Mouse (Mus musculus) T-helper 2 cell (primary cell): ENCODE data around the gene Robo2.
"Not testable (repeated sequence)": the region's sequence is repeated elsewhere in the genome, so short reads cannot be mapped to it uniquely, and the experiment has no call there.

Experiments used
- in situ Hi-C: fragments of 300-600 bp; cut with MboI, MseI; formaldehyde crosslinking; loops from one replicate; pipeline ENCODE4 v1.15.1; 2025; ENCODE audit warnings: high pct_unique_total_duplicates

Robo2 gene

DNA sequence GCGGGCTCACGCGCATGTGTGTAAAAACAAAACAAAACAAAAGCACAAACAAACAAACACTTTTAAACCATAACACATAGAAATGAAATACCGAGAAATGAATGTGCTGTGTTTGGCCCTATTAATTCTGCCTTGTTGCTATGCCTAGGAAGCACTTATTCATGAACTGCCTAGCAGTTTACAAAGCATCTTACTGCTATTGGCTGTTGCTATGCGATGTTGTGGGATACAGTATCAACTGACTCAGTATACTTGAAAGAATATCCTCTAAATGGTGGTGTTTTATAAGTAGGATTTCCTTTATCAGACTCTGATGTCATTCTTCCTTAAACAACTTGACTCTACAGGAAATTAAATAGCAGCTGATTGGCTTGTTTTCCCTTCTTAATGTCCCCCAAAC is 339.0 kb downstream of the Robo2 start:
- in situ Hi-C loops: no loop called here

DNA sequence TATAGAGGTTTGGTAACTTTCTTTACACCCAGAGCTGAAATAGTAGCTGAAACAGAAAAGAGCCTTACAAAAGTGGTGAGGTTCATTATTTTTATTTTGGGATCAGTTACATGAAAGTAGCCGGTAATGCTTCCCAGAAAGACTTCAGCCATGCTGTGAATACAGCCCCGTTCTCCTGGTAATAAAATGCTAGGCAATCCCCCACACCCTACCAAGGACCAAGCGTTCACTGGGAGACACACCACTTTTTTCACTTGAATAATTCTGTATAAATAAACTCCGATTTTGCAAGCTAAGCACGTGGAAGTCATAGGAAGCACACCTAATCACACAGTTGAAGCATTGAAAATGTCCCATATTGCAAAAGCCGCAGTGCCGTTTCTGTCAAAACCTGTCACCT is 341.0 kb downstream of the Robo2 start:
- in situ Hi-C loops: no loop called here

DNA sequence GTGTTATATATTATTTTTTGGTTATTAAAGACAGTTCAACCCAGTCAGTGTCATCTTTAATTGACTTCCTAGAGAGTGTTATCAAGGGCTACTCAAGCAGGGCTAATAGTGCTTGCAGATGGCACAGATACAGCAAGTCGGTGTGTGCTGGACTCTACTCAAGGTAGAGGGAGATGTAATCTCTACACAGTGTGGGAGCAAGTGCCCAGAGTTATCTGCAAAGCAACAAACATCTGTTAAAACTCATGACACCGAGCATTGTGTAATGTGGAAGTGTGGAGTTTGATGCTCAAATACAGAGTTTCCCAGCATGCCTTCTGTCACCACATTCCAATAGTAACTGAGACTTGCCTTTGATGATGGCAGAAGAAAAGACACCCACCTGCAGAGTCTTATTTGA is 345.7 kb downstream of the Robo2 start:
- in situ Hi-C loops: no loop called here

DNA sequence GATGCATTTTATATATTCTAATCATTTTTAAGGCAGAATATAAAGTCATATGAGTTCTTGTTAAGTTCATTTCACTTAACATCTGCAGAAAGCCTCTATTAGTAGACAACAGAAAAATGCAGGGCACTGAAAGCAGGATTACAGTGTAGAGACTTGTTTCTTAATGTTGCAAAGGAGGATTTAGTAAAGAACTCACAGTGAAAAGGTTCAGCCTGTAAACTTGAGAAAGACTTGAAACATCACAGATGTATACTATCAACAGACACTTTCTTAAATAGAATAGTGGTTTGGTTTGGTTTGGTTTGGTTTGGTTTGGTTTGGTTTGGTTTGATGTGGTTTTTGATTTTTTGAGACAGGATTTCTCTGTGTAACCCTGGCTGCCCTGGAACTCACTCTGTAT is 349.7 kb downstream of the Robo2 start:
- in situ Hi-C loops: no loop called here

DNA sequence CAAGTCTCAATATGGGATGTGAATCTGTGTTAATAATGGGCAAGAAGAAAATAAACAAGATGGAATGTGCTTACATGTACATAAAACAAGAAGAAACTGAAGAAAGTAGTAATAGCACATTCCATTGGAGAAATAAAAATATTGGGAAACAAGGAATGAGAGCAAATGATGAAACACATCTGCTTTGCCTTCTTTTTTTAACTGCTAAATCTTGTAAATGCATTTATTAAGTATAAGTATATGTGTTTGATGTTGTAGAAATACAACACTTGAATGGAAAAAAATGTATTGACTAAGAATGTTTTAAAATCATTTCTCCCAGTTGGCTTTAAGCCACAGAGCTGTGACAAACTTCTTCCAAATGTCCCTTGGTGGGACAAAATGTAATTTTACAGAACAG is 350.1 kb downstream of the Robo2 start:
- in situ Hi-C loops: no loop called here

DNA sequence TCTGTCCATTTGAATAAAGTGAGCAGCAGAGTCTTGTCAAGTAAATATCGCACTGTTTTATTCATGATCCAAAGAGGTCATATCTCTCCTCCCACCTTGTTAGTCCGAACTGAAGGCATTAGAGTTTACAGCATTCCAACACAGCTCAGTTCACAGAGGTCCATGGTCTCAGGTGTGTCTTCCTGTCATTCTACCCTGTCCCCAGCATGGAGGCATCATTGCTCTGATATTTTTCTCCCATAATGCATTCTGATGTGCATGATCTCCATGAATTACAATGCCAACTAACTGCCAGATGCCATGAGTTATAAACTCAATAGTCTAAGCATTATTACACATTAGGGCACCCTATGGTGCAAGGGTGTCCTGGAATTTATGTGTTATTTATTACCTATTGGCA is 354.7 kb downstream of the Robo2 start:
- in situ Hi-C loops: no loop called here

DNA sequence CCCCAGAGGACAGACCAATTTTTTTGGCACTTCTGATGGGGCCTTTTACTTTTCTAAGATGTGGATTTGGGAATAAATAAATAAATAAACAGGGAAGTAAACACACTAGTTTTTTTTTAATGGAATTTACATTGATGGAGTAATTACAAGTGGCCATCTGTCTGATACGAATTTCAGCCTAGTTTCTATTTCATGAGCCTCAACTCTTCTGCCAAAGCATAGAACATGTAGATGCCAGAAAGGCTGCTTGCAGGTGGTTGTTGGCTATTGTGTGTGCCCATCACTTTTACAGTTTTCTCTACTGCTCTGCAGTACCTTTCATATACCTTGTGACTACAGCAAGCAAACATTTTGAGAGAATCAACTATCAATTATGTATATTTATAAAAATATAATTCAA is 355.4 kb downstream of the Robo2 start:
- in situ Hi-C loops: no loop called here

DNA sequence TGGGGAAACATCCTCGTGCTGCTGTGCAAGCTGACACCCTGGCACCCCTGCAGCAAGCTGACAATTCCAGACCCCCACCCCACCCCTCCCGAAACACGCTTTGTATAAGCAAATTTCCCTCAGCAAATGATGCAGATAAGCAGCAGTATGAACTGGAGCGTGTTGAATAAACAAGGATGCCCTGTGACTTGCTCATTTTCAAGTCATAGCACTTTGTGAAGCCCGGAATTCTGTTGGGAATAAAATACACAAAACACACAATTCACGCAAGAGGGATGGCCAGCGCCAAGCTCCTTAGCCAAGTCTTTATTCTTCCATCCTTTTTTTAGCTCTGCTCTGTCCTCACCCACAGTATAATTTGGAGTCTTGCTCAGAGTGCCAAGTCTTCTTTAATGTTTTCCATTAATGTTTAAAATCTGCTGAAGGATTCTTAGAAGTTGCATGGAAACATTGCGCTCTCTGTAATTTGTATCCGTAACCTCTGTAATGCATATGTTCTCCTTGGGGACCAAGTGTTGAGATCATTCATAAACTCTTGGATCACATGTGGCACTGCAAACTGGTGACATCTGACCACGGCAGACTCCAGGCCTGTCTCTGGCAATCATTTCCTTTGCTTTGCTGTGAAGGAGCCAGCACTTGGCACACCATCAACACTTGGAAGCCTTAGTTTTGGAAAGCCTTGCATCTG is 356.4 kb downstream of the Robo2 start:
- in situ Hi-C loops: no loop called here

DNA sequence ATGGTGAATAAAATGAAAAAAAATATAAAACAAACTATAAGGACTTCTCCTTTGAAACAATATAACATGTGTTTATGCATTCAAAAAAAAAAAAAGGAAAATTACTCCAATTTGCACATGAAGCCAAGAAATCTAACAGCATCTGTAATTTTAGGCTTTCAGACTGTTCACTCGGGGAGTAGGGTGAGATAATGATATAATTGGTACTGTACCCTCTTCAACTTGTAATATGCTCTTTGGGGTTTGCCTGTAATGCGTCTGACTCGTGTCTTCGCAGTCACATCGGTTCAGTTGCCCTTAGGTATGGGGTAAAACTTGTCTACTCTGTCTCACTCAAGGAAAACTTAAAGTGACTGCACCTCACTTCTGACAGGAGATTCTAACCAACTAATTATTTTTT is 362.2 kb downstream of the Robo2 start:
- in situ Hi-C loops: no loop called here

DNA sequence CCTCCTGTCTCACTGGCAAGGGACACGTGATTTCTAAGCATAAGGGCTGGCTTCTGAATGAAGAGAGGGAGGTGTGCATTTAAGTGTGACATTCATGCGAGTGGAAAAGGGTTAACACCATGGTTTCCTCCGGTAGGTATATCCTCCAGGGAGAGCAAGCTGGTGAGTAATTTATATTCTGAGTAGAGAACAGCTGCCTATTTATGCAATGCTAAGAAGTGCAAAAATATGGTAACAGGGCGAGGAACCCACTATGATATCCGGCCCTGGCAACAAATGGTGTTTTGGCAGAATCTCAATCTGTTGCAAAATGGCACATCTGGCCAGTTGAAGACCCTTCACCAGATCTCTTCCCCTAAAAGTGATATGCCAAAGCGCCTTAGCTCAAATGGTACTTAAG is 362.6 kb downstream of the Robo2 start:
- in situ Hi-C loops: no loop called here

DNA sequence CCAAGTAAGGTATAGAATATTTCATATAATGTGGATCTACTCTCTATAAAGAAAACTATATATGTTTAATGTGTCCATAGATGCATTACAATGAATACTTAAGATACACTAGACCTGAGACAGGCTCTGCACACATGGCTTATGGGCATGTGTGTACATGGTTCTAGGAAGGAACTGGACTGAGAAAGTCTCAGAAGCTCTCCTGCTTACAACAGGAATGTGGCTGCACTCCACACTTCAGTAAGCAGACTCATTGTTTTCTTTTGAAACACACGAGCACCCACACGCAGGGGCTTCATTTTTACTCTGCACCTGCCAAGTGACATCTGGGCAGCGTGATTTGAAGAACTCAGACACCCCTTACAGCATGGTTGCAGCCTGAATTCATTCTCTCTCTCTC is 364.4 kb downstream of the Robo2 start:
- in situ Hi-C loops: no loop called here

DNA sequence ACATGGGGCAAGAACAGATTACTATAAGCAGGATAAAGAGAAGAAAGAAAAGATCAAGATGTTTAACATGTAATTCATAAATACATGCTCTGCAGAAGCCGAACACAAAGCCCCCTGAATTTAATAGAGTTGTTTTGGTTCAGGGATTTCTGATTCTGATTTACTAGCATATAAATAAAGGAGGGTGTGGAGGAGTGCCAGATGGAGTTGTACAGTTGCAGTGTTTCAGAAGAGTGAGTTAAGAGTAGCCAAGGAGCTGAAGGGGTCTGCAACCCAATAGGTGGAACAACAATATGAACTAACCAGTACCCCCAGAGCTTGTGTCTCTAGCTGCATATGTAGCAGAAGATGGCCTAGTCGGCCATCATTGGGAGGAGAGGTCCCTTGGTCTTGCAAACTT is 370.8 kb downstream of the Robo2 start:
- in situ Hi-C loops: not testable (repeated sequence)

DNA sequence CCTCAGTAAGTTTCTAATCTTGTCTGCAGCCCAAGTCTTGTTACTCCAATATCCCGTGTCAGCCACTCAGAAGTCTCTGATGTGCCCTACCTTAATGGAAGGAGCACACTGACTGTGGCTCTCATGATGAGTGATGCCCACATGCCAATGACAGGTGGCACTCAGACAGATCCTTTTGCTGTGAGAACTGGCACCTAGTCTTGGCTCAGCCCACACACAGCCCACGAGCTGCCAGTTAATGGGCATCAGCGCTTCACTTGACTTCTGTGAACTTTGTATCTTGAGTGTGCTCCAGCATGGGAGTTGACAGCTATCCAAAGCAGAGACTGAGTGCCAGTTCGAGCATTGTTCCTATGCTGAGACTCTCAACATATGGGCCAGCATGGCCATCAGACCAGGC is 383.8 kb downstream of the Robo2 start:
- in situ Hi-C loops: no loop called here

DNA sequence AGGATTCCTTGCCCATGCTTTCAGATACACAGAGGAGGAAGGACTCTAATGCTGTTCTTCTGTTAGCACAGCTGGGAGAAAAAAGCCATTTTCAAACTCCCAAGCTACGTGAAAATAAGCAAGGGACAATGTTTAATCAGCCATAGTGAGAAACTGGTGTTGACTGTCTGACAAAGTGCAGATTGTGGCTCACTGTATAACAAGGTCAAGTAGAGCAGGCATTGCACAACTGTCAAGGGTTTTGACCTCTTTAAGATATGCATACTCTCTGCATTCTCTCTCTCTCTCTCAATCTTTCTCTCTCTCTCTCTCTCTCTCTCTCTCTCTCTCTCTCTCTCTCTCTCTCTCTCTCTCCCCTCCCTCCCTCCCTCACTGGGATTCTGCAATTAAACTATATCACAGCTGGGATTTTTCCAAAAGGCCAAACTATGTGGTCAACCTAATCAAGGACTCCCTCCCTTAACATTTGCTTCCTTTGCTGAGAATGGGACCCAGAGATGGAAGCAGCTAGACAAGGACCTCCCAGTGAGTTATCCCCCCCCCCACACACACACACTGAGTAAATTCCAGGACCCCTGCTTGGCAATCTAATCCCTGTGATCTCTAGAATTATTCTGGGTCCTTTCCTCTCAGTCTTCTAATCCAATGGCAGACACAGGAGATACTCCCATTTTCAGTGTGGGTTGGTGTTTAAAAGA is 389.2 kb downstream of the Robo2 start:
- in situ Hi-C loops: no loop called here

DNA sequence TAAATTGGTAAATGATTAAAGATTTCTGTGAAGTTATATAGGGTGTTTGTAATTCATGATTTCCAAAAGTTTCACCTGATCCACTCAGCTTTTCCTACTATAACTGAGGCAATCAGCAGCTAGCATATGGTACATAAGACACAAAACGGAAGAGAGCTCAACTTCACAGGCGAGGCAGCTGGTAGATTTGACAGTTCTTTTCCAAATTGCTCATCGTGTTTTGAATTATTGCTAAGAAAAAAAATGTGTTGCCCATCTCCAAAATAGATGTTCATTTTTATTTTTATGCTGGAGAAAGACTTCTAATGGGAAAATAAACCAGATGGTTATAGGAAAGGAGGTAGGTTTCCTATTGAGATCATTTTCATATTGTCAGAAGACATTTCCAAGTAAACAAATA is 405.9 kb downstream of the Robo2 start:
- in situ Hi-C loops: no loop called here

DNA sequence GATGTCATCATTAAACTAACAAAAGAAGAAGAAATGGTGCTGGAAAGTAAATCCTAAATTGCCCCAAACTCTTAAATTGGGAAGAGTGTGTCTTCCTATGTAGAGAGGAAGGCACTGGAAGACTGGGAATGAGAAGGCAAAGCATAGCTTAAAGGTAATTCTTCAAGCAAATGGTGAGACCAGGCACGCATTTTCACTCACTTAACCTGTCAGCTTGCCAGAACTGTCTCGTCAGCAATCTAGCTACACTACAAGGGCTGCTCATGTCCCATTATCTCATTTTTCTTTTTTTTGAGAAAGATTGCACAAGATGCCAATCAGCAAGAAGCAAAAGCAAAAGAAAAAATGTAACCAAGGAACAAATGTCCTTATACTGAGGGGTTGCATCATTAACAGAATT is 410.3 kb downstream of the Robo2 start:
- in situ Hi-C loops: no loop called here

DNA sequence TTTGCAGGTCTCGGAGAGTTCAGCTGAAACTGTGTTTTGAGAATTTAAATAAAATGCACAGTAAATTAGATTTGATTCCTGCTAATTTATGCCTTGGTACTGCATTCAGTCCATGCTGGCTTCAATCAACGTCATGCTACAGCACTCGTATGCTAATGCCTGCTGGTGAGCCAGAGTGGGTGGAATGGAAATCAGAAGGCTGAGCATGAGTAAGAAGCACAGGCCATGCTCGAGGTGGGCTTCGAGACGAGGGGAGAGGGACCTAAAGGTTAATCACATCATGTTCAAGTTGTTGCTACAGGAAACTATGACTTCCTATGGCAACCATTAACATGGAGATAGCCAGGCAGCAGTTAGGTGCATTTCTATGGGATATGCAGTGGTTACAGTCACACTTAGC is 420.4 kb downstream of the Robo2 start:
- in situ Hi-C loops: no loop called here

DNA sequence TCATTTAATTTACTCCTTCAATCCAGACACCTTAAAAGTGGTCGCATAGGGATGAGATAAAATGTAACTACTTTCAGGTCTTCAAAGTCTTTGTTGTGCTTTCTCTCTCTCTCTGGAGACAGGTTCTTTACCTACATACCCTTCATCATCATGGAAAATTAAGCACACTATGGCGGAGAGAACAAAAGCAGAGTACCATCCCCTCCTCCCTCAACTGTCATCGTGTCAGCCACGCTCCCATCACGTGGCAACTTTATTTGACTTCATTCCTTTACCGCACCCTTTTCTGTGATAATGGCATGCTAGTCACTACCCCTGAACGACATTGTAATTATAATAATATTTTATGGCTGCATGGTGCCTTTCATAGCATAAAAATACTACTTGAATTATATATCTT is 442.1 kb downstream of the Robo2 start:
- in situ Hi-C loops: no loop called here

DNA sequence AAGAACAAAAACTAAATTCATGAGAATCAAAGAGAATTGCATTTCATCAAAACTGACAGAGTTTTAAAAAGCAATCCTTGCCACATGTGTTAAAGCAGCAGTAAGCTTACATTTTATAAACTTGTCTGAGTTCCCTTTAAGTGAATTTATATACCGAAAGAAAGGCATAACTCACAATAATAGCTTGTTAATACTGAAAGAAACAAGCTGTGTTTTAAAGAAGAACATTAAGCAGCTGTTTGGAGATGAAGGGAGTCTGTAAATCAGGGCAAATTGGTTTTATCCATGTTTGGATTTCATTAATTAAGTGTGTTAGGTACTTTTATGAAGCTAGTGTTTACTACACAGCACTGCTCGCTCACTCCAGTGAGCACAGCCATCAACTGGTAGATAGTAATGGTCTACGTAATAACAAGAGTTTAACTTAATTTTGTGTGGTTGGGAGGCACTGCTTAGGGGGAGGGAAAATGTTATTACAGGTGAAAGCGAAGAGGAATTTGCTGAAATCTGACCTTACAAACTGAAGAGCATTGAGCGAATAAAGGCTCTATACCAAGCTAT is 447.2 kb downstream of the Robo2 start:
- in situ Hi-C loops: no loop called here

DNA sequence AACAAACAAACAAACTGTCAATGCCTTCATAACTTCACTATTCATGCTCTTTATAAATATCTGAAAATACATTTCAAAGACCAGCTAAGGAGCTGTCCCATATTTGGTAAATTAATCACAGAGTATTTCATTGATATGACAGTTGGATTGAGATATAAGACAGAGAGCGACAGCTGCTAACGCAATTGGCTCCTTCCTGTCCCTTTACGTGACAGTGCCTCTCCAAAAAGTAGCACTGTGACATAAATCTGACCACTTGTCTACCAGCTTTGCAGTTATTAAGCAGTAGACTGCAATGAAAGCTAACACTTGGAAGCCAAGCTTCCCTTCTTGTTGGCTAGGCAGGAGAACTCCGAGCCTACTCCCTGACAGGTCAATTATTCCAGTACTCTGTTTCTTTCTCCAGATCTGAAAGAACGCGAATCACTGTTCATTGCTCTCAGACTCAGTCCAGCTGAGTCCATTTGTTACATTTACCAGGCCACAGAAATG is 452.1 kb downstream of the Robo2 start:
- in situ Hi-C loops: no loop called here

DNA sequence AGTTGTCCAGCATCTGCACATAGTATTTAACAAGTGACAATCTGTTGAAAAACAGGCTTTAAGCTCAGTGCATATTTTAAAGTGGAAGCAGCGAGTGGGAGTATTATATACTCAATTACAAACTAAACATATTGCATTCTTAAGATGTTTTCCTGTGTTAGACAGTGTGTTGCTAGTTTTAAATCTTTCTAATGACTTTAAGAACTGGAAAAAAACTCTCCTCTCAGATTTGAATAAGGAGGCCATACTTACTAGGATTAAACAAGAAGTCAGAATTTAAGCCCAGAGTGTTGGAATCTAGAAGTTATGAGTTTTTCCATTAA is 453.1 kb downstream of the Robo2 start:
- in situ Hi-C loops: no loop called here

DNA sequence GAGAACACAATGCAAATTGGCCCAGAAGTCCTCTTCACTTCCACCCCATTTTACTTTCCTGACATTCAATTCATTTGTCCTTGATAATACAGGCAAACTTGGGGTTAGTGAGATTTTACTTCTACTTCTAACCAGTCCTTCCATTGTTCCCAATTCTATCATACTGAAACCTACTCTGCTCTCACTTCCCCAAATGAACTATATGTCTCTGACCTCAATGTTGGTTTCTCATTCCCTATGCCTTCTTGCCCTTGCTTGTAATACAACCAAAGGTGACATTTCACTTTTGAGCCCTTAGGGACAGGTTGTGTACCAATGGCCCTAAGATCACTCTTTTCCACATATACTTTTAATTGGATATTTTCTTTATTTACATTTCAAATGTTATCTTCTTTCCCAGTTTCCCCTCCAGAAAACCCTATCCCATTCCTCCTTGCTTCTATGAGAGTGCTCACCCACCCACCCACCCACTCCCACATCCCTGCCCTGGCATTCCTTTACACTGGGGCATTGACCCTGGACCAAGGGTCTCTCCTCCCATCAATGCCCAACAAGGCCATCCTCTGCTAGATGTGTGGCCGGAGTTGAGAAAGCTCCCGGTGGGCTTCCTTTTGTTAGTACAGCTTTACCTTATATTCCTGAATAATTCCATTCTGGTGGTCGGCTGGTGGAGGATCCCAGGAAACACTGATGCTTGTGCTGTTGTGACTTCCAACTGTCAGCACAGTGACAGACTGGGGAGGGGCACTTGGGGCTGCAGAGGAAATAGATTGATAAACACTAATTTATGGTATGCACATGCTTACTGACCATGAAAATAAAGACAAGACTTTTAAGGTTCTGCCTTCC is 453.7 kb downstream of the Robo2 start:
- in situ Hi-C loops: no loop called here
